Mouse (Mus musculus): Measurements from ENCODE around the gene Impdh2.

- TF ChIP-seq GATA1 (IDR thresholded peaks at IDR 0.05; ENCODE audit: borderline replicate concordance, low read length) (no peak), FLI1 (IDR thresholded peaks at IDR 0.05; ENCODE audit: low read length) (no peak)
Observed at GRCm38 (mm10) chr9:108587571-108588180, 27.6 kb downstream of the Impdh2 start.

Measured in megakaryocyte, embryonic 14.5 days (primary cell).